Mouse (Mus musculus) C2C12 (cell line): Measurements from ENCODE around the gene Mylk2.

ENCODE experiments used
- CEBPB ChIP-seq: IDR thresholded peaks from one replicate; pipeline ENCODE4 v1.6.1; 2011; ENCODE audit warnings: low read depth, mild to moderate bottlenecking, control low read depth, moderate library complexity
- CTCF ChIP-seq: IDR thresholded peaks from one replicate; pipeline ENCODE4 v1.5.1; 2011; ENCODE audit not compliant: control insufficient read depth, insufficient read depth, insufficient read length
- FOSL1 ChIP-seq: IDR thresholded peaks from one replicate; pipeline ENCODE4 v1.8.0; 2011; ENCODE audit warnings: mild to moderate bottlenecking, low read length; ENCODE audit not compliant: poor library complexity, insufficient read depth, severe bottlenecking
- MAX ChIP-seq: IDR thresholded peaks from one replicate; pipeline ENCODE4 v1.6.1; 2011; ENCODE audit warnings: mild to moderate bottlenecking, control low read depth
- MYOD1 ChIP-seq: IDR thresholded peaks from one replicate; pipeline ENCODE4 v1.6.1; 2011; ENCODE audit warnings: low read depth; ENCODE audit not compliant: control insufficient read depth, insufficient read length
- MYOG ChIP-seq: IDR thresholded peaks from one replicate; pipeline ENCODE4 v1.6.1; 2011; ENCODE audit not compliant: control insufficient read depth, insufficient read length; ENCODE audit errors: extremely low read depth
- USF1 ChIP-seq: IDR thresholded peaks from one replicate; pipeline ENCODE4 v1.6.1; 2011; ENCODE audit warnings: low read depth, mild to moderate bottlenecking, control low read depth, moderate library complexity

DNA sequence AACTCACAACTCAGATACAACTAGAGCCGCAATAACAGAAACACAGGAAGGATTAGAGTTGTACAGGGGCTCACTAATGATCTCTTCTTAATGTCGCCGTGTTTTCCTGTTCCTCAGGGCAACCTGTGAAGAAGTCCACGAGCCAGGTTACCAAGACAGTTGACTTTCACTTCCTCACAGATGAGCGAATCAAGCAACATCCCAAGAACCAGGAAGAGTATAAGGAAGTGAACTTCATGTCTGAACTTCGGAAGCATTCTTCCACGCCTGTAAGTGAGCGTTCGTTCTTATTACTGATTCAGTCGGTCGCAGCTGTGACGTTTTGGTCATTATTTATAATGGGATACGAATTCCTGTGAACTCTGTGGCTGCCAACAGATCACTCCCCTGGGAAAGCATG is 30.3 kb upstream of the Mylk2 start:
- no peak for TF ChIP-seq CTCF
- no peak for TF ChIP-seq CEBPB
- no peak for TF ChIP-seq USF1
- TF ChIP-seq MAX = no peak
- TF ChIP-seq MYOD1 = no peak
- TF ChIP-seq FOSL1 = no peak
- TF ChIP-seq MYOG = no peak
